Mouse (Mus musculus) adrenal gland, adult 18-20 months (tissue): ENCODE measurements at regions not wholly inside any gene's neighbourhood (a gene's known extent, or its start where the extent isn't known, plus 50 kb on each side); places are given as distances from the start of the nearest gene placed in this dataset.
A peak's percentile ranks its signal among the peaks of the same experiment; 100 is the strongest.

Experiments used
- DNase-seq, 2 experiments: peaks; one replicate each; pipeline ENCODE4 v3.0.0; 2021 to 2022; ENCODE audit warnings: low spot score in 2 of 2

GRCm38 (mm10) chr7:124455659-124456058 lies 473.0 kb downstream of the Hs3st4 start:
- DNase-seq: no peak

GRCm38 (mm10) chr7:124487326-124487725 lies 504.7 kb downstream of the Hs3st4 start:
- DNase-seq: no peak

GRCm38 (mm10) chr7:124491109-124491793 lies 508.6 kb downstream of the Hs3st4 start:
- DNase-seq: no peak

GRCm38 (mm10) chr7:124491851-124492390 lies 509.3 kb downstream of the Hs3st4 start:
- DNase-seq: no peak

GRCm38 (mm10) chr7:124500636-124501035 lies 518.0 kb downstream of the Hs3st4 start:
- DNase-seq: no peak

GRCm38 (mm10) chr7:124502760-124503159 lies 520.1 kb downstream of the Hs3st4 start:
- no peak for DNase-seq

- DNase-seq: no peak
Observed at GRCm38 (mm10) chr7:124549038-124549437, 566.4 kb downstream of the Hs3st4 start.

GRCm38 (mm10) chr7:124557213-124557612 lies 574.5 kb downstream of the Hs3st4 start:
- DNase-seq: no peak

GRCm38 (mm10) chr7:124570804-124571203 lies 588.1 kb downstream of the Hs3st4 start:
- no peak for DNase-seq

GRCm38 (mm10) chr7:124573666-124574065 lies 591.0 kb downstream of the Hs3st4 start:
- DNase-seq: peak in 1 of 2 experiments; percentile 5

GRCm38 (mm10) chr7:124581342-124581741 lies 598.7 kb downstream of the Hs3st4 start:
- no peak for DNase-seq

GRCm38 (mm10) chr7:124585296-124585695 lies 602.6 kb downstream of the Hs3st4 start:
- no peak for DNase-seq

GRCm38 (mm10) chr7:124591369-124591768 lies 608.7 kb downstream of the Hs3st4 start:
- DNase-seq: no peak

GRCm38 (mm10) chr7:124593462-124593861 lies 610.8 kb downstream of the Hs3st4 start:
- no peak for DNase-seq

GRCm38 (mm10) chr7:124600767-124601166 lies 618.1 kb downstream of the Hs3st4 start:
- no peak for DNase-seq

- DNase-seq: no peak
Observed at GRCm38 (mm10) chr7:124604581-124604980, 621.9 kb downstream of the Hs3st4 start.

- DNase-seq: no peak
Observed at GRCm38 (mm10) chr7:124605978-124606377, 623.3 kb downstream of the Hs3st4 start.

GRCm38 (mm10) chr7:124607061-124607460 lies 624.4 kb downstream of the Hs3st4 start:
- DNase-seq: no peak

GRCm38 (mm10) chr7:124610437-124610836 lies 627.8 kb downstream of the Hs3st4 start:
- DNase-seq: no peak

GRCm38 (mm10) chr7:124647131-124647530 lies 664.5 kb downstream of the Hs3st4 start:
- DNase-seq: no peak

- no peak for DNase-seq
Observed at GRCm38 (mm10) chr7:124667180-124667968, 684.7 kb downstream of the Hs3st4 start.

GRCm38 (mm10) chr7:124668058-124668457 lies 685.4 kb downstream of the Hs3st4 start:
- no peak for DNase-seq
